Mouse (Mus musculus) bone marrow, adult 2 months (tissue): Measurements from ENCODE around the gene Cpne5.

Experiments
- CTCF ChIP-seq: fragments of 200-500 bp; IDR thresholded peaks from 2 replicates; pipeline ENCODE4 v1.5.1; 2011; ENCODE audit warnings: low read length, control low read depth; ENCODE audit not compliant: control insufficient read depth, insufficient read depth
- POLR2A ChIP-seq: fragments of 200-500 bp; IDR thresholded peaks from 2 replicates; pipeline ENCODE4 v1.6.1; 2011; ENCODE audit warnings: low read depth, mild to moderate bottlenecking, control low read depth, low read length, borderline replicate concordance; ENCODE audit not compliant: control insufficient read depth

DNA sequence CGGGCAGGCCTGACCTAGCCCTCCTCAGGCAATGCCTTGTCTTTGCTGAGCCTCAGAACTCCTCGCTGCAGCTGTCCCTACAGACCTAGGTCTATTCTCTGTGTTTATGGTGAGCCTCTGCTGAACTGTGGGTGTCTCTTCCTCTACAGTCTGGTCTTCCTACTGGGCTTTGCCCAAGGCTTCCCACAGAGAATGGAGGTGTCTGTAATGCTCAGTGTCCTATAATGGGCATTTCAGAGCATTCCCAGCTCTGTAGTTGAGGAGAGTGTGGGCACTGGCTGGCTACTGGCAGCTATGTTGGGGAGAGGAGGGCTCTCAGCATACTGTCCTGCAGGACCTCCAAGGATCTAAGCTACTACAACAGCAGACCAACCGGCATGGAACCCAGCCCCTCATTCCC is 62.3 kb downstream of the Cpne5 start:
- TF ChIP-seq POLR2A, result no peak
- TF ChIP-seq CTCF, result no peak
